Mouse (Mus musculus) G1E-ER4 (cell line): Measurements from ENCODE around the gene BC025920. TPM values are rescaled to one million over a fixed set of nuclear protein-coding genes. Genes with fewer than 3 reads are reported as not detected.
"Not testable (repeated sequence)": the region's sequence is repeated elsewhere in the genome, so short reads cannot be mapped to it uniquely, and the experiment has no call there.

Experiments used
- GATA1 ChIP-seq: IDR thresholded peaks from one replicate; pipeline ENCODE4 v1.8.0; 2012; ENCODE audit warnings: low read length, inconsistent platforms
- polyA plus RNA-seq: library from polyadenylated mRNA; stranded (reverse); fragments of >175 nt; gene quantifications from 2 replicates; pipeline ENCODE4 v1.2.3, GENCODE M21; 2012

BC025920 gene
- polyA plus RNA-seq, 1 experiment = 0.22 TPM

DNA sequence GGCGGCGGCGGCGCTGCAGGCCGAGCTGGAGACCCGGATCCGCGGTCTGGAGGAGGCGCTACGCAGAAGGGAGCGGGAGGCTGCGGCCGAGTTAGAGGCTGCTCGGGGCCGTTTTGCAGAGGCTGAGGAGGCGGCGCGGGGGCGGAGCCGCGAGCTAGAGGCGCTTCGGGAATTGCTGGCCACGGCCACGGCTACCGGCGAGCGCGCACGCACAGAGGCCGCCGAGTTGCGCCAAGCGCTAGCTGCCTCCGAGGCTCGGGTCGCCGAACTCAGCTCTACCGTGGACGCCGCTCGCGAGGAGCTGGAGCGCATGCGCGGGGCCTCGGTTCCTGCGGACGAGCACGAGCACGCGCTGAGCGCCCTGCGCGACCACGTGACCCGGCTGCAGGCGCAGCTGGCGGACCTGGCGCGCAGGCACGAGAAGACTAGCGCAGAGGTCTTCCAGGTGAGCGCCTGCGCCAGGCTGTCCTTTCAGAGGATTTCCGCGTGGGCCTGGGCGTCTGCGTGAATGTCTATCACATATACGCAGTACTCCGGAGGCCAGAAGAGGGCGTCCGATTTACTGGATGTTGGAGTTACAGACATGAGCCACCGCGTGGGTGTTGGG lies 37.5 kb downstream of the BC025920 start:
- no peak for TF ChIP-seq GATA1

DNA sequence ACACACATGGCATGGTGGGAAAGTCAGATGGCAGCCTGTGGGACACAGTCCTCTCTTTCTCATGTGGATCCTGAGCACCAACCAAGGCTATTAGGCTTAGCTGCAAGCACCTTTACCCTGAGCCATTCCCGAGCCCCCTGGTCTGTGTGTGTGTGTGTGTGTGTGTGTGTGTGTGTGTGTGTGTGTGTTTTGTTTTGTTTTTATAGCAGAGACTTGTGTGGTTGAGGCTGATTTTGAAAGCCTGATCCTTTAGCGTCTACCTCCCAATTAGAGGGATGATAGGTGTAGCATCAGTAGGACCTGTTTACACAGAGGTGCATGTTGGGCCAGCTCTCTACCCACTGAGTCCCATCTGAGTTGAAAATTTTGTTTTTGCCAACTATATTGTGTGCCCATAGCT lies 38.1 kb downstream of the BC025920 start:
- TF ChIP-seq GATA1 = no peak

DNA sequence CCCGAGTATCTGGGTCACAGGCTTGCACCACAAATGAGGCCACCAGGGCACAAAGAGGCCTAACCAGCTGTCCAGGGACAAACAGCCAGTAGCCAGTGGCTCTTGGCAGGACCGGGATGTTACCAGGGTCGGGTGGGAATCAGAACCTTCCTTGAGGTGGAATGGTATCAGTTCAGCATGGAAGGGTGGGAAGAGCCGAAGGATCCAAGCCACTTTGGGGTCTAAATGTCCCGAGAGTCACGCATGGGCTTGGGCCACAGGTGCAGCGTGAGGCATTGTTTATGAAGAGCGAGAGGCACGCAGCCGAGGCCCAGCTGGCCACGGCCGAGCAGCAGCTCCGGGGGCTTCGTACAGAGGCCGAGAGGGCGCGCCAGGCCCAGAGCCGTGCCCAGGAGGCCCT lies 38.6 kb downstream of the BC025920 start:
- TF ChIP-seq GATA1 = no peak

DNA sequence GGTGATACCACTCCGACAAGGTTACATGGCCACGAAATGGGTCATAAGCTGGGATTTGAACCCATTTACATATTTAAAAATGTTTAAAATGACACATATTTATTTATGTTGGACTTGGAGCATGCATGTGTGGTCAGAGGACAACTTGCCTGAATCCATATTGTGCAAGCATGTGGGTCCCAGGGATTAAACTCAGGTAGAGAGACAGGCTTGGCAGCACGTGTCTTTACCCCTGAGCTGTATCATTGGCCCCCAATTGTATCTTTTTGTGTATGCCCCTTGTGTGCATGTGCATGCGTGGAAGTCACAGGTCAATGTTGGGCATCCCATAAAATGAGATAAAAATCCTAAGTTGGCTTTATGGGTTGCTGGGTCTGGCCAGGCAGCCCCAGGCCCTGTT lies 39.3 kb downstream of the BC025920 start:
- TF ChIP-seq GATA1 = no peak

DNA sequence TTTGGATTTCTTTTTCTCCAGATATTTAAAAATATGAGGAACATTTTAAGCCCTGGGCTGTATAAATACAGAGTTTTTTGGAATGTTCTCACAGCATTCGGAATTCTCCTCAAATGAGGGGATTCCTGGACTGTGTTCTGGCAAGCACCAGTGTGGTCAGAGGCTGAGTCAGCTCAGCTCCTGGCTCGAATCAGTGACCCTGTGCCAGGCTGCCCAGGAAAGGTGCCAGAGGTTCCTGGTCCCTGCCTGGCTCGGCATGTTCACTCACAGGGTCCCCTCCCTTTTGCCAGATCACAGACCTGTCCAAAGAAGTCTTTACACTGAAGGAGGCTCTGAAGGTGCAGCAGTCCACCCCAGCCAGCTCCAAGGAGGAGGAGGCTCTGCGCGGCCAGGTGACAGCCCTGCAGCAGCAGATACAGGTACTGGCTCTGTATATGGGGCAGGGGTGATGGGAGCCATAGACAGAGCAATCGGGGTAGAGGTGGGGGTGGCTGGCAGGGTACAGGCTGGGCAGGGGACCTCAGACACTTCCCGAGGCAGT lies 40.0 kb downstream of the BC025920 start:
- no peak for TF ChIP-seq GATA1

DNA sequence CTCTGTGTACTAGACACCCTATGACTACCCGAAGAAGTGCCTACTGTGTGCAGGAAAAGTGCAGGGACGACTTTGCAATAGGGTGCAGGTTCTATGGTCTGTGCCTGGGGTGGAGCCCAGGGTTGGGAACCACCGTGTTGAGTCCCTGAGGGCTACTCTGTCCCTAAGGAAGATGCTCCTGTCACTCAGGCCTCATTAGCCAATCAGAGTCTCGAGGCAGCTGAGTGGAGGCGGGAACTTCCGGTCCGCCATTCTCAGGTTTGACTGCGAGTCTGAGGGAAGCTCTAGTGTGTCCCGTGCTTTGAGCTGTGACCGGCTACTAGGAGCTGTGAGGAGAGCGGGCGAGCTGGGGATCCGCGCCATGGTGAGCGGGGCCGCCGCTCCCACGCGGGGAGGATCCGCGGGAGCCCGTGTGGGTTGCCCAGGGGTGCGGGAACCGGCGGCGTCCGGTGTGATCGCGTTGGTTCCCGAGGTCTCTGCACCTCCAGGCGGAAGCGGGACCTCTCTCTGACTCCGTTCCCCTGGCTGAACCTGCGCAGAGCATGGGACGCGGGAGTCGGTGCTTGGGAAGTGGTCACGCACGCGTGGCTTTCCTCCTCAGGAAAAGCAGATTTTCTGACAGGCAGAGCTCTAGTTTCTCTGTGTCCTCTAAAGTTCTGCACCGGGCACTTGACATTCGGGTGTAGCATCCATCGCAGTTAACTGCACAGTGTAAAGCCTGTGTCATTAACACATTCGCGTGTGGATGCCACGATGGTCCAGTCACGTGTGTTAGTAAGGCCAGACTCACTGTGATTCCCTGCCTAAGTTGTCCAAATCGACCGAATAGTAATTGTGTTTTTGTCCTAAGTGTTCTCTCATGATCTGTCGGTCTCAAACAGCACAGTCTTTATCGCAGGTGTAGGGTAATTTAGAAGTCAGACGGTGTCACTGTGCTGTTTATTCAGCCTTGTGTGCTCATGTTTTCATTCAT lies 43.0 kb downstream of the BC025920 start, which contains the start of gene Gm10778:
Gene Gm10778, plus strand, starts transcription at position 257 of the 973 bp plus-strand sequence.
- not testable (repeated sequence) for TF ChIP-seq GATA1

DNA sequence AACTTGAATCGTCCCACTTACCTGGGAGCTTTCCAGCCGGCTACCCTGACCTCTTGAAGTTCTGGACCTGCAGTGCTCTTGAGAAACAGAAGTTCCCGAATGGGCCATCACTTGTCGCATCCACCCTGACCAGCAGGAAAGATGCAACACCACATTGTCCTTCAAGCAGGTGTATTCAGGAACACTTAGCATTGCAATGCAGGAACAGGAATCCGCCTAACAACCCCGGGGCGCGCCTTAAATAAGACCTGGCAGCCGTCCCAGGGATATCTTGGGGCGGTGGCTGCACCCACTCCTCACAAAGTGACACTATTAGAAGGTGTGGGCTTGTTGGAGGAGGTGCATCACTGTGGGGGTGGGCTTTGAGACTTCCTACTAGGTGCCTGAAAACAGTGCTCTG lies 49.1 kb downstream of the BC025920 start:
- no peak for TF ChIP-seq GATA1

DNA sequence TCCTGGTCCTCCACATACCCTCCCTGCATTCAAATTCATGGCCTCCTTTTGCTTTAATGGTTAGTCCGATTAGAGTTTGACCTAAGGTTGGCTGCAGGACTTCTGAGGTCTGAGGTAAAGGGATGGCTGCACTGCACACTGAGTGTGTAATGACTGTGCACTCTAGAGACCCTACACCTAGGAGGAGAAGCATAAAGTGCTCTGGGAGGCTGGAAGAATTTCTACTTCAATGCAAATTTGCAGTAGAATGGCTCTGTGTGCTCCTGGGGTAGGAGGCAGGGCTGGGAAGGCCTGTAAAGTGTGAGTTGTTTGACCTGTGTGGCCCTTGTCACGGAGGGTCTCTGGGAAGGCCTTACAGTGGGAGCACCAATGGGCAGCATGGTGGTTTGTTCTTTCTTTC lies 50.1 kb downstream of the BC025920 start:
- TF ChIP-seq GATA1 = no peak

Other genes starting within 250 kb of the BC025920 start
- gene Mfsd12, start 248.8 kb upstream of the BC025920 start, polyA plus RNA-seq = 38.2 and 39.2 TPM in 2 replicates
- 0.40 and 0.50 TPM in 2 replicates for gene 4930404N11Rik, start 240.5 kb upstream of the BC025920 start, polyA plus RNA-seq
- 99.0 and 111 TPM in 2 replicates for gene Fzr1, start 227.8 kb upstream of the BC025920 start, polyA plus RNA-seq
- 216 and 292 TPM in 2 replicates for gene Dohh, start 221.8 kb upstream of the BC025920 start, polyA plus RNA-seq
- gene Gm48551, start 221.8 kb upstream of the BC025920 start, polyA plus RNA-seq = 0.22 and 0.38 TPM in 2 replicates
- gene Gm48552, start 217.3 kb upstream of the BC025920 start, polyA plus RNA-seq = 7.0 and 10.7 TPM in 2 replicates
- gene Smim24, start 213.2 kb upstream of the BC025920 start, polyA plus RNA-seq = 0.68 and 0.69 TPM in 2 replicates
- gene Nfic, start 150.6 kb upstream of the BC025920 start, polyA plus RNA-seq = 29.3 and 37.9 TPM in 2 replicates
- 0.05 and 0.08 TPM in 2 replicates for gene Celf5, start 123.6 kb upstream of the BC025920 start, polyA plus RNA-seq
- 258 and 349 TPM in 2 replicates for gene Ncln, start 109.9 kb upstream of the BC025920 start, polyA plus RNA-seq
- 4.1 and 6.8 TPM in 2 replicates for gene S1pr4, start 106.1 kb upstream of the BC025920 start, polyA plus RNA-seq
- 38.8 and 47.3 TPM in 2 replicates for gene Gna15, start 82.0 kb upstream of the BC025920 start, polyA plus RNA-seq
- gene Gna11, start 61.1 kb upstream of the BC025920 start, polyA plus RNA-seq = 15.0 and 16.3 TPM in 2 replicates
- 1,803 and 2,150 TPM in 2 replicates for gene Aes, start 46.8 kb upstream of the BC025920 start, polyA plus RNA-seq
- 3.0 and 3.6 TPM in 2 replicates for gene Tle2, start 31.7 kb upstream of the BC025920 start, polyA plus RNA-seq
- 9.2 and 15.1 TPM in 2 replicates for gene Tle6, start 5.2 kb upstream of the BC025920 start, polyA plus RNA-seq
- gene Sirt6, start 21.5 kb downstream of the BC025920 start, polyA plus RNA-seq = 100 and 118 TPM in 2 replicates
- 7.1 and 8.6 TPM in 2 replicates for gene Ankrd24, start 22.3 kb downstream of the BC025920 start, polyA plus RNA-seq
- gene Gm10778, start 42.8 kb downstream of the BC025920 start, polyA plus RNA-seq = 0.18 and 0.19 TPM in 2 replicates
- 0.28 and 0.37 TPM in 2 replicates for gene Zfp433, start 98.6 kb downstream of the BC025920 start, polyA plus RNA-seq
- gene Gm3055, start 164.9 kb downstream of the BC025920 start, polyA plus RNA-seq = not detected in 2 replicates
- not detected in 2 replicates for gene Gm4767, start 205.9 kb downstream of the BC025920 start, polyA plus RNA-seq